16 mouse cellular contexts compared by ENCODE assay signal in the genomic region with DNA sequence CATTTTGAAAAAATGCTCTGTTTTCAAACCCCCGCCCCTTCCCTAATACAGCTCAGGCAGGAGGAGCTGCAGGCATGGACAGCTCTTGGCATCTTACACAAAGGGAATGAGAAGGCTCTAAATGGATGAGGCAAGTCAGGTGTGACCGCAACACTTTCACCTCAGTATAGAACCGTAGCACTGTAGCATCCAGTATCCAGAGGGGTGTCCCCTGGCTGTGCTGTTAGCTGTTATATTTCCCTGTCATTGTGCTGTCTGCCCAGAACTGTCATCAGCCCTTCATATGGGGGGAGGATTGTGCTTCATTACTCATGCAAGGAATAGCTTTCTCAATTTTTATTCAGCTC.
DNase-seq lines count a peak whose midpoint lies in the region; ATAC-seq and TF ChIP-seq lines count a peak whose summit lies in the region.
"Had no signal": no experiment of that assay in that cellular context is flagged by ENCODE, and none has a peak within 500 bp of the region (broad histone marks: within the 10 kb centered on the region; RNA-seq: fewer than 3 reads in every experiment).

No protein-coding gene starts in this region.

- DNase-seq in heart, adult 11 months, result peak; percentile 23
- no peak for DNase-seq in heart, adult 2 months
- no peak for DNase-seq in midbrain, embryonic 10.5 days (ENCODE audit: low spot score)
- DNase-seq in midbrain, embryonic 14.5 days, result peak; percentile 18
- DNase-seq in gastrocnemius, adult 2 months, result no peak
- no peak for DNase-seq in right cerebral cortex, adult 2 months (ENCODE audit: low spot score in 2 of 2)
- DNase-seq: cerebellum, adult 2 months; gastrocnemius, postnatal 10 days; heart, adult 18-20 months; kidney, adult 11 months; thymus, adult 18-20 months had no signal

- no peak overlapping the region for H3K9ac ChIP-seq in heart, adult 2 months (ENCODE audit: low read depth, low read length)
- no peak overlapping the region for H3K9ac ChIP-seq in midbrain, embryonic 12.5 days (replicated peaks)
- no peak overlapping the region for H3K9ac ChIP-seq in midbrain, embryonic 14.5 days (replicated peaks; ENCODE audit: low read length)
- H3K9ac ChIP-seq: limb, embryonic 15.5 days; stomach, embryonic 15.5 days had no signal

- intact Hi-C loops in heart, adult 2 months (cut with DNase I), result no loop called here
- intact Hi-C loops in gastrocnemius, adult 2 months (cut with DNase I), result no loop called here

- H3K4me2 ChIP-seq in midbrain, embryonic 12.5 days (replicated peaks), result no peak overlapping the region
- no peak overlapping the region for H3K4me2 ChIP-seq in midbrain, embryonic 14.5 days (ENCODE audit: low read length)
- H3K4me2 ChIP-seq: limb, embryonic 15.5 days; stomach, embryonic 15.5 days had no signal

- no peak for TF ChIP-seq CTCF in heart, adult 2 months (IDR thresholded peaks at IDR 0.05)
- no peak for TF ChIP-seq CTCF in gastrocnemius, adult 2 months (IDR thresholded peaks at IDR 0.05)

- no peaks in the 10 kb centered on the region for H3K9me3 ChIP-seq in midbrain, embryonic 12.5 days
- no peaks in the 10 kb centered on the region for H3K9me3 ChIP-seq in midbrain, embryonic 10.5 days (replicated peaks)
- H3K9me3 ChIP-seq in midbrain, embryonic 14.5 days (ENCODE audit: control insufficient read depth, low read length), result no peaks in the 10 kb centered on the region
- H3K9me3 ChIP-seq: limb, embryonic 15.5 days; stomach, embryonic 15.5 days had no signal

- no peak for TF ChIP-seq EP300 in heart, adult 2 months (IDR thresholded peaks at IDR 0.05; ENCODE audit: insufficient read depth, low read depth, low read length)

- no peak overlapping the region for H3K27ac ChIP-seq in heart, adult 2 months
- H3K27ac ChIP-seq in midbrain, embryonic 12.5 days (replicated peaks), result no peak overlapping the region
- no peak overlapping the region for H3K27ac ChIP-seq in midbrain, embryonic 10.5 days (replicated peaks)
- H3K27ac ChIP-seq in midbrain, embryonic 14.5 days (replicated peaks; ENCODE audit: low read depth, low read length), result no peak overlapping the region
- no peak overlapping the region for H3K27ac ChIP-seq in gastrocnemius, adult 2 months
- H3K27ac ChIP-seq: kidney, postnatal 0 days; limb, embryonic 15.5 days; stomach, embryonic 15.5 days had no signal

- TF ChIP-seq POLR2A in heart, adult 2 months (IDR thresholded peaks at IDR 0.05; ENCODE audit: insufficient read depth, low read depth, low read length), result no peak

- H3K4me3 ChIP-seq in heart, adult 2 months, result no peak overlapping the region
- H3K4me3 ChIP-seq in midbrain, embryonic 12.5 days, result no peak overlapping the region
- no peak overlapping the region for H3K4me3 ChIP-seq in midbrain, embryonic 10.5 days
- no peak overlapping the region for H3K4me3 ChIP-seq in midbrain, embryonic 14.5 days (replicated peaks; ENCODE audit: low read depth, low read length)
- no peak overlapping the region for H3K4me3 ChIP-seq in gastrocnemius, adult 2 months
- H3K4me3 ChIP-seq: limb, embryonic 15.5 days; stomach, embryonic 15.5 days had no signal

- no peaks in the 10 kb centered on the region for H3K4me1 ChIP-seq in heart, adult 2 months (ENCODE audit: control insufficient read depth, insufficient read depth, low read length)
- H3K4me1 ChIP-seq in midbrain, embryonic 12.5 days, result peaks cover 12% of the 10 kb centered on the region; the same call in 1 of the 2 replicates
- H3K4me1 ChIP-seq in midbrain, embryonic 10.5 days, result peaks cover 18% of the 10 kb centered on the region
- peaks cover 14% of the 10 kb centered on the region for H3K4me1 ChIP-seq in midbrain, embryonic 14.5 days (ENCODE audit: control insufficient read depth, insufficient read depth, low read length)
- H3K4me1 ChIP-seq: limb, embryonic 15.5 days; stomach, embryonic 15.5 days had no signal

- H3K36me3 ChIP-seq in heart, adult 2 months (ENCODE audit: control insufficient read depth, insufficient read depth, low read length), result no peaks in the 10 kb centered on the region
- H3K36me3 ChIP-seq in midbrain, embryonic 12.5 days, result no peaks in the 10 kb centered on the region
- H3K36me3 ChIP-seq in midbrain, embryonic 10.5 days, result no peaks in the 10 kb centered on the region
- H3K36me3 ChIP-seq in midbrain, embryonic 14.5 days (ENCODE audit: control insufficient read depth, insufficient read depth, low read length), result no peaks in the 10 kb centered on the region
- H3K36me3 ChIP-seq: limb, embryonic 15.5 days; stomach, embryonic 15.5 days had no signal

- 96% methylated on average over 3 of the region's 3 CpGs for WGBS in heart, adult 2 months
- WGBS in midbrain, embryonic 12.5 days, result 78% methylated on average over 3 of the region's 3 CpGs
- 80% methylated on average over 3 of the region's 3 CpGs for WGBS in midbrain, embryonic 10.5 days
- 42% methylated on average over 3 of the region's 3 CpGs for WGBS in midbrain, embryonic 14.5 days

- 0 out of 2 replicates have a peak, but pooled peaks have one; percentile 16 for ATAC-seq in midbrain, embryonic 12.5 days (ENCODE audit: low FRiP score, low read depth)
- no peak for ATAC-seq in midbrain, embryonic 14.5 days (ENCODE audit: low FRiP score, low TSS enrichment)
- ATAC-seq: lung, postnatal 0 days had no signal

- 0 out of 2 replicates have a peak, but pooled peaks cover 1% of the 10 kb centered on the region for H3K27me3 ChIP-seq in heart, adult 2 months (ENCODE audit: control insufficient read depth, insufficient read depth, low read length)
- H3K27me3 ChIP-seq in midbrain, embryonic 12.5 days, result peaks cover 32% of the 10 kb centered on the region
- H3K27me3 ChIP-seq in midbrain, embryonic 10.5 days (ENCODE audit: low read depth, poor library complexity, severe bottlenecking), result peaks cover 80% of the 10 kb centered on the region
- no peaks in the 10 kb centered on the region for H3K27me3 ChIP-seq in midbrain, embryonic 14.5 days (ENCODE audit: control insufficient read depth, insufficient read depth, low read length)
- H3K27me3 ChIP-seq: limb, embryonic 15.5 days; stomach, embryonic 15.5 days had no signal

- H3K79me2 ChIP-seq in heart, adult 2 months (replicated peaks; ENCODE audit: control insufficient read depth, insufficient read depth, low read length), result no peaks in the 10 kb centered on the region

Comparison
In these comparisons a context has a peak if more than half of its experiments do, and no peak if none do; other contexts are left out.
1. DNase-seq: peak in heart, adult 11 months (single experiment) and midbrain, embryonic 14.5 days (single experiment); none in heart, adult 2 months (0 of 2), midbrain, embryonic 10.5 days (single experiment), gastrocnemius, adult 2 months (single experiment) and right cerebral cortex, adult 2 months (0 of 2).